ENCODE assay signal across 33 mouse cellular contexts in the genomic region with DNA sequence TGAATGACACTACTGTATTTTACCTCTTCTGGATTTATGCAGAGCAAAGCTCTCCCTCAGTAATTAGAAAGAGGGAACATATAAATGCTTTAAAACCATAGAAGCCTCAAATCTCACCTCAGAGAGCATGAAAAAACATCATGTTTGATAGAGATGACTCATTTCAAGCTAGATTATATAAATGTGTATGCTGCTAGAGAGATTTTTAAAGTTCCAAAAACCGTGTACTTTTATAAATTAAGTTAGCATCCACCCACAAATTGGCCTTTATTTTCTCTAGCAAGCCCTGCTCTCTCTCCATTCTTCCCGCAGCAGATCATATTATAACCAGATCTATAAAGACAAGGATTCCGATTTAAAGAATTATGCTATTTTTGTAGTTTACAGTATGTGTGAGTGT.
"Had no signal": no experiment of that assay in that cellular context is flagged by ENCODE, and none has a peak within 500 bp of the region (broad histone marks: within the 10 kb centered on the region; RNA-seq: fewer than 3 reads in every experiment).

No protein-coding gene starts in this region.

- ATAC-seq: hindbrain, embryonic 16.5 days; hindbrain, postnatal 0 days; inflammation-experienced regulatory T-cells, adult 6 months; intestine, embryonic 15.5 days; intestine, embryonic 16.5 days; intestine, postnatal 0 days had no signal

- DNase-seq: heart, postnatal 10 days; heart, postnatal 14 days; heart, postnatal 36 days; heart, postnatal 4 days; kidney, adult 11 months; kidney, adult 18-20 months; kidney, adult 2 months; kidney, adult 8-10 months; kidney, adult 9 months; kidney, postnatal 10 days; kidney, postnatal 14 days; kidney, postnatal 25 days; kidney, postnatal 36 days; kidney, postnatal 4 days; layer of hippocampus, adult 9-11 months; layer of hippocampus, postnatal 36 days had no signal

- H3K4me3 ChIP-seq: heart, embryonic 12.5 days; heart, embryonic 13.5 days; heart, embryonic 15.5 days; hindbrain, embryonic 10.5 days; hindbrain, embryonic 12.5 days; hindbrain, embryonic 13.5 days; hindbrain, embryonic 15.5 days; intestine, embryonic 15.5 days; kidney, embryonic 15.5 days; layer of hippocampus, adult 2 months had no signal

- H3K27ac ChIP-seq: heart, embryonic 13.5 days; heart, embryonic 15.5 days; hindbrain, embryonic 10.5 days; hindbrain, embryonic 12.5 days; hindbrain, embryonic 13.5 days; hindbrain, embryonic 14.5 days; hindbrain, embryonic 15.5 days; hindbrain, postnatal 0 days; intestine, embryonic 15.5 days; kidney, embryonic 15.5 days; kidney, postnatal 0 days; layer of hippocampus, adult 2 months had no signal
